Comparison of ENCODE assay signal across 23 mouse cellular contexts in genomic region chr16:44805976-44806375, GRCm38 (mm10). TPM values are rescaled to one million over a fixed set of nuclear protein-coding genes. Genes with fewer than 3 reads are reported as not detected.
A peak's percentile ranks its signal among the peaks of the same experiment; 100 is the strongest.
DNase-seq lines count a peak whose midpoint lies in the region; ATAC-seq and TF ChIP-seq lines count a peak whose summit lies in the region.
"Had no signal": no experiment of that assay in that cellular context is flagged by ENCODE, and none has a peak within 500 bp of the region (broad histone marks: within the 10 kb centered on the region; RNA-seq: fewer than 3 reads in every experiment).

No protein-coding gene starts in this region.

- H3K9ac ChIP-seq in CH12.LX (ENCODE audit: insufficient read depth, low read depth) (no peak overlapping the region), MEL (ENCODE audit: control insufficient read depth, low read depth, low read length, poor library complexity, severe bottlenecking) (no peak overlapping the region)

- dilution Hi-C loops in CH12.LX (cut with MboI; ENCODE audit: extremely low pct_ligation_motif_present, extremely low pct_unique_long_range_greater_than_20kb, low sequenced_read_pairs), result no loop called here

- no peak overlapping the region for H3K4me3 ChIP-seq in CH12.LX (replicated peaks in 1 of 3; ENCODE audit: low read depth in 2 of 3, low read length in 2 of 3, poor library complexity in 1 of 3)
- H3K4me3 ChIP-seq in MEL (ENCODE audit: control insufficient read depth in 1 of 2, insufficient read depth in 1 of 2, low read depth in 2 of 2, low read length in 2 of 2), result no peak overlapping the region

- TF ChIP-seq POLR2A in CH12.LX (IDR thresholded peaks at IDR 0.05; ENCODE audit: low read depth, low read length) (no peak), MEL (IDR thresholded peaks at IDR 0.05; ENCODE audit: control insufficient read depth in 1 of 2, insufficient read depth in 1 of 2, low read depth in 1 of 2, low read length in 2 of 2, poor library complexity in 1 of 2) (no peak)

- TF ChIP-seq RAD21 in CH12.LX (IDR thresholded peaks at IDR 0.05; ENCODE audit: low read depth, low read length) (no peak), MEL (IDR thresholded peaks at IDR 0.05; ENCODE audit: low read depth, low read length) (no peak)

- intact Hi-C loops in gastrocnemius, postnatal 14 days (cut with DNase I; ENCODE audit: low total_unique reads), result no loop called here

- H3K36me3 ChIP-seq in CH12.LX (replicated peaks in 1 of 2; ENCODE audit: control insufficient read depth in 1 of 2, insufficient read depth in 1 of 2, low read length in 1 of 2), result no peaks in the 10 kb centered on the region
- H3K36me3 ChIP-seq in MEL (ENCODE audit: control insufficient read depth in 1 of 2, insufficient read depth in 2 of 2, low read length in 2 of 2), result peaks cover 0 to 6% of the 10 kb centered on the region in 2 experiments; a peak in 2 of 4 replicates
- H3K36me3 ChIP-seq: G1E had no signal

- H3K4me1 ChIP-seq in CH12.LX (ENCODE audit: control insufficient read depth in 1 of 2, insufficient read depth in 2 of 2), result peaks cover 0 to 7% of the 10 kb centered on the region in 2 experiments; a peak in 1 of 4 replicates
- H3K4me1 ChIP-seq in MEL (ENCODE audit: control insufficient read depth in 1 of 2, insufficient read depth in 2 of 2, low read length in 2 of 2), result no peaks in the 10 kb centered on the region; a peak in 1 of 4 replicates

- no peak for ATAC-seq in CD4-positive, CD25-positive, alpha-beta regulatory T cell, adult 4 months
- ATAC-seq: activated CD4-positive, CD25-positive, alpha-beta regulatory T cell, adult 4 months; Patski had no signal

- no peak overlapping the region for H3K4me2 ChIP-seq in CH12.LX (ENCODE audit: insufficient read depth, low read depth, poor library complexity, severe bottlenecking)

- H3K79me2 ChIP-seq in CH12.LX (replicated peaks; ENCODE audit: control insufficient read depth, extremely low read depth, insufficient read depth, poor library complexity, severe bottlenecking) (no peaks in the 10 kb centered on the region), MEL (ENCODE audit: control insufficient read depth, insufficient read depth, low read length, poor library complexity) (no peaks in the 10 kb centered on the region)

- H3K9me3 ChIP-seq in CH12.LX (replicated peaks; ENCODE audit: low read length) (no peaks in the 10 kb centered on the region), MEL (replicated peaks; ENCODE audit: insufficient read depth, low read length) (no peaks in the 10 kb centered on the region)
- H3K9me3 ChIP-seq: G1E had no signal

- in situ Hi-C loops in CH12.LX (cut with MboI; ENCODE audit: low pct_ligation_motif_present, low pct_unique_long_range_greater_than_20kb, low sequenced_read_pairs), result no loop called here

- DNase-seq in CH12.LX (ENCODE audit: extremely low read depth) (no peak), MEL (ENCODE audit: low read depth, low spot score) (peak; percentile 6)
- DNase-seq in gastrocnemius, postnatal 14 days, result no peak
- DNase-seq: adrenal gland, adult 2 months; adrenal gland, adult 8-10 months; adrenal gland, postnatal 10 days; adrenal gland, postnatal 14 days; adrenal gland, postnatal 25 days; adrenal gland, postnatal 36 days; B cell, adult 2 months; cerebellum, adult 11 months; cerebellum, adult 11-12 months; cerebellum, adult 18-20 months; cerebellum, adult 2 months; cerebellum, adult 8-10 months; cerebellum, adult 9-10 months had no signal

- H3K27ac ChIP-seq in CH12.LX (ENCODE audit: insufficient read depth, low read depth) (no peak overlapping the region), MEL (ENCODE audit: control insufficient read depth, low read depth, low read length) (no peak overlapping the region)

- H3K27me3 ChIP-seq in CH12.LX (replicated peaks), result no peaks in the 10 kb centered on the region
- H3K27me3 ChIP-seq in MEL (ENCODE audit: control insufficient read depth in 1 of 2, insufficient read depth in 2 of 2, low read length in 2 of 2), result no peaks in the 10 kb centered on the region
- H3K27me3 ChIP-seq: Patski had no signal

- TF ChIP-seq EP300 in CH12.LX (IDR thresholded peaks at IDR 0.05; ENCODE audit: low read length) (peak; percentile 92), MEL (IDR thresholded peaks at IDR 0.05; ENCODE audit: low read depth in 1 of 2, low read length in 2 of 2) (no peak)

- TF ChIP-seq CTCF in CH12.LX (conservative IDR thresholded peaks at IDR 0.05 in 1 of 2, IDR thresholded peaks at IDR 0.05 in 1 of 2; ENCODE audit: low read depth in 2 of 2, low read length in 2 of 2) (no peak), MEL (IDR thresholded peaks at IDR 0.05 in 2 of 3, conservative IDR thresholded peaks at IDR 0.05 in 1 of 3; ENCODE audit: control insufficient read depth in 1 of 3, insufficient read depth in 1 of 3, low read depth in 2 of 3, low read length in 3 of 3, poor library complexity in 1 of 3, severe bottlenecking in 1 of 3) (no peak)

TF ChIP-seq in CH12.LX, 34 proteins besides CTCF, POLR2A, EP300 and RAD21:
- TF ChIP-seq MXI1 (IDR thresholded peaks at IDR 0.05; ENCODE audit: low read depth, low read length) (no peak), USF1 (IDR thresholded peaks at IDR 0.05; ENCODE audit: low read depth, low read length) (no peak), JUND (conservative IDR thresholded peaks at IDR 0.05; ENCODE audit: low read depth, low read length) (peak; percentile 64), IRF4 (IDR thresholded peaks at IDR 0.05; ENCODE audit: low read depth, low read length) (peak; percentile 86), JUN (IDR thresholded peaks at IDR 0.05; ENCODE audit: insufficient read depth, low read depth, low read length) (peak; percentile 23; the same call in 1 of the 2 replicates)
TF ChIP-seq in CH12.LX: peak in this region for 3.

TF ChIP-seq in MEL, 35 proteins besides CTCF, POLR2A, EP300 and RAD21:
- TF ChIP-seq MAZ (IDR thresholded peaks at IDR 0.05; ENCODE audit: low read depth, low read length), result no peak
- no peak for TF ChIP-seq GATA1 (IDR thresholded peaks at IDR 0.05; ENCODE audit: low read depth, low read length)
- TF ChIP-seq NRF1 (IDR thresholded peaks at IDR 0.05; ENCODE audit: insufficient read depth, low read depth, low read length, poor library complexity, severe bottlenecking), result no peak
- TF ChIP-seq JUND (IDR thresholded peaks at IDR 0.05; ENCODE audit: low read depth, low read length), result no peak
- no peak for TF ChIP-seq MAFK (IDR thresholded peaks at IDR 0.05; ENCODE audit: borderline replicate concordance, low read depth, low read length)

RNA-seq across cellular contexts. Expression of gene Cd200r4, which starts 5.6 kb away (rescaled TPM):
- total RNA-seq in CH12.LX (2012; rRNA removed) (0.59 and 1.1 TPM in 2 replicates), CH12.LX (2014; rRNA removed) (0.89 and 1.2 TPM in 2 replicates), MEL (2012; rRNA removed) (0.82 and 1.1 TPM in 2 replicates)
- polyA plus RNA-seq in CH12.LX (2012; ENCODE audit: insufficient read length, low read depth) (0.57 and 0.76 TPM in 2 replicates), MEL (2012; ENCODE audit: insufficient read depth in 1 of 2, insufficient read length in 2 of 2, low read depth in 1 of 2, low replicate concordance in 2 of 2, missing spikeins in 1 of 2) (1 to 10 TPM in 1 of 2 experiments, not detected in 1; 1.6 TPM)
- 1 to 10 TPM; 8.4 to 9.1 TPM for polyA plus RNA-seq in CD4-positive, CD25-positive, alpha-beta regulatory T cell, adult 4 months (2017; shearing (Covaris generic))
- total RNA-seq in gastrocnemius, postnatal 14 days (2021), result not detected
- total RNA-seq: adrenal gland, adult 2 months; adrenal gland, postnatal 14 days; adrenal gland, postnatal 25 days; adrenal gland, postnatal 36 days; adrenal gland, postnatal 4 days; ES-E14 had no signal
- polyA plus RNA-seq: C2C12, Patski had no signal

RNA-seq across cellular contexts. Expression of gene Cd200r1, which starts 40.4 kb away (rescaled TPM):
- total RNA-seq in CH12.LX (2012; rRNA removed) (1.2 and 2.2 TPM in 2 replicates), CH12.LX (2014; rRNA removed) (5.3 and 5.4 TPM in 2 replicates), MEL (2012; rRNA removed) (1.4 and 2.0 TPM in 2 replicates)
- polyA plus RNA-seq in CH12.LX (2012; ENCODE audit: insufficient read length, low read depth) (1.3 and 2.5 TPM in 2 replicates), MEL (2012; ENCODE audit: insufficient read depth in 1 of 2, insufficient read length in 2 of 2, low read depth in 1 of 2, low replicate concordance in 2 of 2, missing spikeins in 1 of 2) (1 to 10 TPM in 1 of 2 experiments, not detected in 1; 1.6 TPM)
- 10 to 100 TPM; 63.7 to 66.0 TPM for polyA plus RNA-seq in CD4-positive, CD25-positive, alpha-beta regulatory T cell, adult 4 months (2017; shearing (Covaris generic))
- total RNA-seq in gastrocnemius, postnatal 14 days (2021), result under 1 TPM; 0.27 to 0.43 TPM
- total RNA-seq: adrenal gland, postnatal 25 days had no signal
- polyA plus RNA-seq: C2C12 had no signal

RNA-seq across cellular contexts. Expression of gene Gtpbp8, which starts 59.8 kb away (rescaled TPM):
- 19.6 and 20.9 TPM in 2 replicates for total RNA-seq in CH12.LX (2012; rRNA removed)
- 38.8 and 44.1 TPM in 2 replicates for total RNA-seq in CH12.LX (2014; rRNA removed)
- polyA plus RNA-seq in CH12.LX (2012; ENCODE audit: insufficient read length, low read depth), result 24.2 and 28.1 TPM in 2 replicates
- 10.1 and 14.4 TPM in 2 replicates for total RNA-seq in MEL (2012; rRNA removed)
- 10 to 100 TPM in 1 of 2 experiments, not detected in 1; 10.7 TPM for polyA plus RNA-seq in MEL (2012; ENCODE audit: insufficient read depth in 1 of 2, insufficient read length in 2 of 2, low read depth in 1 of 2, low replicate concordance in 2 of 2, missing spikeins in 1 of 2)
- 10 to 100 TPM; 36.4 to 41.7 TPM for polyA plus RNA-seq in CD4-positive, CD25-positive, alpha-beta regulatory T cell, adult 4 months (2017; shearing (Covaris generic))
- 10 to 100 TPM in 1 of 2 experiments, 1 to 10 TPM in 1; 8.5 to 12.7 TPM for total RNA-seq in gastrocnemius, postnatal 14 days (2021)

Comparison
In these comparisons a context has a peak if more than half of its experiments do, and no peak if none do; other contexts are left out.
1. Of the 35 proteins assayed by ChIP-seq in both MEL and CH12.LX: peak only in MEL: none; only in CH12.LX: EP300 and JUND; in both: none; in neither: 33.